In genomic region chr1:157232372-157232771, GRCm38 (mm10) we compare ENCODE assay signal across 18 mouse cellular contexts.
A peak's percentile ranks its signal among the peaks of the same experiment; 100 is the strongest.
DNase-seq lines count a peak whose midpoint lies in the region; ATAC-seq lines count a peak whose summit lies in the region.
"Had no signal": no experiment of that assay in that cellular context is flagged by ENCODE, and none has a peak within 500 bp of the region (broad histone marks: within the 10 kb centered on the region; RNA-seq: fewer than 3 reads in every experiment).

No protein-coding gene starts in this region.

- peaks cover 4% of the 10 kb centered on the region; the same call in 1 of the 2 replicates for H3K9me3 ChIP-seq in midbrain, embryonic 13.5 days
- H3K9me3 ChIP-seq: embryonic facial prominence, embryonic 15.5 days; kidney, embryonic 15.5 days; liver, embryonic 13.5 days had no signal

- peaks cover 3% of the 10 kb centered on the region; the same call in 1 of the 2 replicates for H3K36me3 ChIP-seq in midbrain, embryonic 13.5 days
- H3K36me3 ChIP-seq: embryonic facial prominence, embryonic 15.5 days; kidney, embryonic 15.5 days; liver, embryonic 13.5 days had no signal

- no peak overlapping the region for H3K4me2 ChIP-seq in midbrain, embryonic 13.5 days (replicated peaks)
- H3K4me2 ChIP-seq: embryonic facial prominence, embryonic 15.5 days; kidney, embryonic 15.5 days; liver, embryonic 13.5 days had no signal

- H3K9ac ChIP-seq in midbrain, embryonic 13.5 days (replicated peaks), result no peak overlapping the region
- H3K9ac ChIP-seq: embryonic facial prominence, embryonic 15.5 days; forebrain, postnatal 0 days; kidney, embryonic 15.5 days; liver, embryonic 13.5 days had no signal

- no peak overlapping the region for H3K27ac ChIP-seq in midbrain, embryonic 13.5 days
- H3K27ac ChIP-seq: embryonic facial prominence, embryonic 15.5 days; kidney, embryonic 15.5 days; liver, embryonic 13.5 days had no signal

- no peaks in the 10 kb centered on the region for H3K27me3 ChIP-seq in midbrain, embryonic 13.5 days
- H3K27me3 ChIP-seq: embryonic facial prominence, embryonic 15.5 days; kidney, embryonic 15.5 days; liver, embryonic 13.5 days had no signal

- no peak for ATAC-seq in midbrain, embryonic 13.5 days
- ATAC-seq: forebrain, postnatal 0 days had no signal

- H3K4me3 ChIP-seq in midbrain, embryonic 13.5 days (replicated peaks), result no peak overlapping the region
- H3K4me3 ChIP-seq: embryonic facial prominence, embryonic 15.5 days; kidney, embryonic 15.5 days; liver, embryonic 13.5 days had no signal

- peak; percentile 65 to 72 for DNase-seq in adrenal gland, adult (ENCODE audit: inconsistent age in 2 of 2, low spot score in 1 of 2)
- DNase-seq in adrenal gland, postnatal 4 days (ENCODE audit: low spot score in 2 of 2), result no peak
- DNase-seq in urinary bladder, adult 18-20 months (ENCODE audit: low spot score in 2 of 2), result peak; percentile 5 to 11
- no peak for DNase-seq in urinary bladder, postnatal 25 days (ENCODE audit: low spot score)
- DNase-seq in adrenal gland, postnatal 25 days, result peak; percentile 63
- DNase-seq in kidney, postnatal 14 days, result no peak
- no peak for DNase-seq in c-Kit-positive CD71-positive TER-119-positive erythroid progenitor cells, embryonic 14.5 days (ENCODE audit: low spot score)
- DNase-seq: B cell, adult 2 months; cerebellum, adult 18-20 months; forebrain, postnatal 0 days; gastrocnemius, postnatal 14 days; heart, postnatal 14 days; left cerebral cortex, postnatal 4 days; liver, embryonic 13.5 days; thymus, adult 2 months had no signal

- 73% methylated on average over 4 of the region's 4 CpGs for whole genome bisulfite sequencing in midbrain, embryonic 13.5 days

- peaks cover 9% of the 10 kb centered on the region for H3K4me1 ChIP-seq in midbrain, embryonic 13.5 days (replicated peaks)
- H3K4me1 ChIP-seq: embryonic facial prominence, embryonic 15.5 days; kidney, embryonic 15.5 days had no signal

Comparison
In these comparisons a context has a peak if more than half of its experiments do, and no peak if none do; other contexts are left out.
1. DNase-seq: peak in adrenal gland, adult (2 of 2), urinary bladder, adult 18-20 months (2 of 2) and adrenal gland, postnatal 25 days (single experiment); none in adrenal gland, postnatal 4 days (0 of 2), urinary bladder, postnatal 25 days (single experiment), kidney, postnatal 14 days (single experiment) and c-Kit-positive CD71-positive TER-119-positive erythroid progenitor cells, embryonic 14.5 days (single experiment).